Mouse (Mus musculus) stomach, embryonic 14.5 days (tissue): ENCODE measurements at regions not wholly inside any gene's neighbourhood (a gene's known extent, or its start where the extent isn't known, plus 50 kb on each side); places are given as distances from the start of the nearest gene placed in this dataset.

Experiments used
- ATAC-seq: fragments of 200-750 bp; cut with Nextera tagmentation; 2 replicates; pipeline ENCODE4 v1.8.0; 2017; ENCODE audit warnings: low read depth, moderate TSS enrichment; ENCODE audit not compliant: insufficient number of reproducible peaks, insufficient read depth, low FRiP score
- H3K27ac ChIP-seq: fragments of 300-500 bp; sonication (generic); 2 replicates; pipeline ENCODE4 v1.5.1; 2014; ENCODE audit warnings: mild to moderate bottlenecking, low read length, moderate library complexity, mixed read lengths
- H3K27me3 ChIP-seq: fragments of 300-500 bp; sonication (generic); 2 replicates; pipeline ENCODE4 v1.6.1; 2014; ENCODE audit warnings: low read length, control low read depth, mixed read lengths; ENCODE audit not compliant: control insufficient read depth, insufficient read depth
- H3K36me3 ChIP-seq: fragments of 300-500 bp; sonication (generic); 2 replicates; pipeline ENCODE4 v1.6.1; 2014; ENCODE audit warnings: mild to moderate bottlenecking, control low read depth, low read length, moderate library complexity, mixed read lengths; ENCODE audit not compliant: control insufficient read depth, insufficient read depth
- H3K4me1 ChIP-seq: fragments of 300-500 bp; sonication (generic); 2 replicates; pipeline ENCODE4 v1.6.1; 2014; ENCODE audit warnings: low read length, control low read depth, mixed read lengths; ENCODE audit not compliant: control insufficient read depth, insufficient read depth
- H3K4me2 ChIP-seq: fragments of 300-500 bp; sonication (generic); replicated peaks from 2 replicates; pipeline ENCODE4 v1.6.1; 2014; ENCODE audit warnings: low read depth, low read length, control low read depth
- H3K4me3 ChIP-seq: fragments of 300-500 bp; sonication (generic); 2 replicates; pipeline ENCODE4 v1.5.1; 2014; ENCODE audit warnings: low read depth, low read length, control low read depth
- H3K9ac ChIP-seq: fragments of 300-500 bp; sonication (generic); replicated peaks from 2 replicates; pipeline ENCODE4 v1.6.1; 2014; ENCODE audit warnings: low read depth, mild to moderate bottlenecking, control low read depth, low read length, moderate library complexity, mixed read lengths
- H3K9me3 ChIP-seq: fragments of 300-500 bp; sonication (generic); 2 replicates; pipeline ENCODE4 v1.6.1; 2016; ENCODE audit warnings: low read depth, low read length, control low read depth; ENCODE audit not compliant: control insufficient read depth
- WGBS: fragments of 180-500 bp; shearing (Covaris S2); extraction: QIAGEN DNeasy Blood & Tissue Kit; methylation state at CpG from one replicate; pipeline ENCODE4 v1.1.7; 2014; 5-methylcytosine and 5-hydroxymethylcytosine counted together

GRCm38 (mm10) chr3:147571850-147572249 lies 719.7 kb downstream of the Ttll7 start:
- ATAC-seq: no peak
- Histone ChIP-seq H3K9me3 (no peaks in the 10 kb centered on the region), H3K36me3 (no peaks in the 10 kb centered on the region), H3K27me3 (no peaks in the 10 kb centered on the region), H3K9ac (no peak overlapping the region), H3K4me3 (no peak overlapping the region), H3K4me2 (no peak overlapping the region), H3K4me1 (no peaks in the 10 kb centered on the region), H3K27ac (no peak overlapping the region)
- 71% methylated on average over 4 of the region's 4 CpGs for WGBS

- no peaks in the 10 kb centered on the region for H3K36me3 ChIP-seq
- no peaks in the 10 kb centered on the region for H3K9me3 ChIP-seq
- no peak for ATAC-seq
- WGBS: 32% methylated on average over 6 of the region's 6 CpGs
- no peak overlapping the region for H3K9ac ChIP-seq
- no peaks in the 10 kb centered on the region for H3K27me3 ChIP-seq
- no peak overlapping the region for H3K4me2 ChIP-seq
- H3K27ac ChIP-seq: no peak overlapping the region
- 0 out of 2 replicates have a peak, but pooled peaks cover 2% of the 10 kb centered on the region for H3K4me1 ChIP-seq
- H3K4me3 ChIP-seq: no peak overlapping the region
These were observed 693.3 kb downstream of the Ttll7 start for GRCm38 (mm10) chr3:147545329-147546006.

- WGBS: 89% methylated on average over 4 of the region's 4 CpGs
- Histone ChIP-seq H3K4me1 (0 out of 2 replicates have a peak, but pooled peaks cover 2% of the 10 kb centered on the region), H3K9ac (no peak overlapping the region), H3K9me3 (no peaks in the 10 kb centered on the region), H3K36me3 (no peaks in the 10 kb centered on the region), H3K4me2 (no peak overlapping the region), H3K4me3 (no peak overlapping the region), H3K27ac (no peak overlapping the region), H3K27me3 (no peaks in the 10 kb centered on the region)
- ATAC-seq: no peak
These were observed 690.1 kb downstream of the Ttll7 start for GRCm38 (mm10) chr3:147542285-147542684.

GRCm38 (mm10) chr3:147537584-147537983 lies 685.4 kb downstream of the Ttll7 start:
- no peak overlapping the region for H3K9ac ChIP-seq
- H3K9me3 ChIP-seq: no peaks in the 10 kb centered on the region
- no peak overlapping the region for H3K27ac ChIP-seq
- no peak overlapping the region for H3K4me3 ChIP-seq
- H3K27me3 ChIP-seq: no peaks in the 10 kb centered on the region
- no peak for ATAC-seq
- no peak overlapping the region for H3K4me2 ChIP-seq
- H3K4me1 ChIP-seq: no peaks in the 10 kb centered on the region
- no peaks in the 10 kb centered on the region for H3K36me3 ChIP-seq

- no peak overlapping the region for H3K4me3 ChIP-seq
- no peak overlapping the region for H3K27ac ChIP-seq
- no peak for ATAC-seq
- H3K4me1 ChIP-seq: no peaks in the 10 kb centered on the region
- 88% methylated on average over 2 of the region's 2 CpGs for WGBS
- H3K9me3 ChIP-seq: no peaks in the 10 kb centered on the region
- no peaks in the 10 kb centered on the region for H3K27me3 ChIP-seq
- no peaks in the 10 kb centered on the region for H3K36me3 ChIP-seq
- no peak overlapping the region for H3K4me2 ChIP-seq
- H3K9ac ChIP-seq: no peak overlapping the region
These were observed 680.0 kb downstream of the Ttll7 start for GRCm38 (mm10) chr3:147532196-147532595.

- Histone ChIP-seq H3K9me3 (no peaks in the 10 kb centered on the region), H3K4me3 (no peak overlapping the region), H3K27me3 (no peaks in the 10 kb centered on the region), H3K4me1 (no peaks in the 10 kb centered on the region), H3K4me2 (no peak overlapping the region), H3K36me3 (no peaks in the 10 kb centered on the region), H3K27ac (no peak overlapping the region), H3K9ac (no peak overlapping the region)
- 71% methylated on average over 6 of the region's 6 CpGs for WGBS
- no peak for ATAC-seq
These were observed 679.5 kb downstream of the Ttll7 start for GRCm38 (mm10) chr3:147531608-147532180.
